ENCODE assay signal across 18 mouse cellular contexts in genomic region chr2:156928606-156929005, GRCm38 (mm10). TPM values are rescaled to one million over a fixed set of nuclear protein-coding genes. Genes with fewer than 3 reads are reported as not detected.
"Had no signal": no experiment of that assay in that cellular context is flagged by ENCODE, and none has a peak within 500 bp of the region (broad histone marks: within the 10 kb centered on the region; RNA-seq: fewer than 3 reads in every experiment).

No protein-coding gene starts in this region.

- H3K27ac ChIP-seq: midbrain, embryonic 10.5 days; midbrain, embryonic 12.5 days; neural tube, embryonic 13.5 days; neural tube, embryonic 15.5 days had no signal

- H3K4me1 ChIP-seq: midbrain, embryonic 10.5 days; midbrain, embryonic 12.5 days; neural tube, embryonic 15.5 days had no signal

- H3K27me3 ChIP-seq: midbrain, embryonic 12.5 days; neural tube, embryonic 13.5 days; neural tube, embryonic 15.5 days had no signal

- H3K4me3 ChIP-seq: midbrain, embryonic 10.5 days; midbrain, embryonic 12.5 days; myocyte; neural tube, embryonic 13.5 days; neural tube, embryonic 15.5 days had no signal

- H3K9me3 ChIP-seq: midbrain, embryonic 10.5 days; midbrain, embryonic 12.5 days; neural tube, embryonic 13.5 days; neural tube, embryonic 15.5 days had no signal

- H3K9ac ChIP-seq: lung, embryonic 14.5 days; midbrain, embryonic 12.5 days; neural tube, embryonic 13.5 days; neural tube, embryonic 15.5 days had no signal

- H3K4me2 ChIP-seq: lung, embryonic 14.5 days; midbrain, embryonic 12.5 days; neural tube, embryonic 13.5 days; neural tube, embryonic 15.5 days had no signal

- DNase-seq: lung, embryonic 14.5 days; lung, postnatal 10 days; lung, postnatal 4 days; midbrain, embryonic 14.5 days; retina, postnatal 1 day; right cerebral cortex, adult 18-20 months; right cerebral cortex, postnatal 25 days; right cerebral cortex, postnatal 4 days; spleen, adult 18-20 months; thymus, adult 18-20 months; thymus, postnatal 14 days; thymus, postnatal 36 days had no signal

- ATAC-seq: midbrain, embryonic 16.5 days had no signal

RNA-seq across cellular contexts. Expression of gene Sla2, which starts 41.6 kb away (rescaled TPM):
- polyA plus RNA-seq: midbrain, embryonic 16.5 days; neural tube, embryonic 13.5 days had no signal
